Mouse (Mus musculus) kidney, postnatal 0 days (tissue): ENCODE data around the gene Nfix. TPM values are rescaled to one million over a fixed set of nuclear protein-coding genes. Genes with fewer than 3 reads are reported as not detected.

Experiments used
- ATAC-seq: fragments of 200-750 bp; cut with Nextera tagmentation; replicated peaks from 2 replicates; pipeline ENCODE4 v1.8.0; 2017; ENCODE audit warnings: low read depth, moderate number of reproducible peaks, moderate TSS enrichment, moderate library complexity; ENCODE audit not compliant: low FRiP score
- DNase-seq: peaks from one replicate; pipeline ENCODE4 v3.0.0-alpha.2; 2016; ENCODE audit warnings: low spot score
- H3K27ac ChIP-seq: fragments of 300-500 bp; sonication (generic); 2 replicates; pipeline ENCODE4 v1.5.1; 2014; ENCODE audit warnings: mild to moderate bottlenecking
- H3K27me3 ChIP-seq: fragments of 300-500 bp; sonication (generic); 2 replicates; pipeline ENCODE4 v1.6.1; 2014; ENCODE audit warnings: low read length, mixed read lengths; ENCODE audit not compliant: insufficient read depth
- H3K36me3 ChIP-seq: fragments of 300-500 bp; sonication (generic); 2 replicates; pipeline ENCODE4 v1.6.1; 2014; ENCODE audit warnings: low read length, mixed read lengths; ENCODE audit not compliant: insufficient read depth
- H3K4me1 ChIP-seq: fragments of 300-500 bp; sonication (generic); replicated peaks from 2 replicates; pipeline ENCODE4 v1.6.1; 2014; ENCODE audit warnings: antibody characterized with exemption, low read length, mixed read lengths; ENCODE audit not compliant: insufficient read depth
- H3K4me2 ChIP-seq: fragments of 300-500 bp; sonication (generic); 2 replicates; pipeline ENCODE4 v1.6.1; 2014; ENCODE audit warnings: mild to moderate bottlenecking, low read length, moderate library complexity, mixed read lengths
- H3K4me3 ChIP-seq: fragments of 300-500 bp; sonication (generic); replicated peaks from 2 replicates; pipeline ENCODE4 v1.5.1; 2014; ENCODE audit warnings: low read depth, low read length
- H3K9ac ChIP-seq: fragments of 300-500 bp; sonication (generic); 2 replicates; pipeline ENCODE4 v1.6.1; 2014; ENCODE audit warnings: low read depth, low read length
- H3K9me3 ChIP-seq: fragments of 300-500 bp; sonication (generic); replicated peaks from 2 replicates; pipeline ENCODE4 v1.6.1; 2016; ENCODE audit warnings: low read length, inconsistent platforms, mixed read lengths
- CTCF ChIP-seq: IDR thresholded peaks from 2 replicates; pipeline ENCODE4 v1.5.1; 2016; ENCODE audit warnings: antibody characterized with exemption, low read depth, mild to moderate bottlenecking, moderate library complexity
- WGBS: fragments of 180-500 bp; shearing (Covaris S2); extraction: QIAGEN DNeasy Blood & Tissue Kit; methylation state at CpG from one replicate; pipeline ENCODE4 v1.1.7; 2014; 5-methylcytosine and 5-hydroxymethylcytosine counted together
- polyA plus RNA-seq: library from polyadenylated mRNA; unstranded; fragments of >200 nt; fragmentation: Nextera tagmentation; extraction: Ambion mirVana; gene quantifications from 2 replicates; pipeline ENCODE4 v1.2.1, GENCODE M21; 2015

Gene Nfix
- polyA plus RNA-seq, 1 experiment from 2014 or later, result 21.1 TPM

- H3K4me2 ChIP-seq, result no peak overlapping the region
- H3K27me3 ChIP-seq, result peaks cover 17% of the 10 kb centered on the region
- no peak for ATAC-seq
- no peaks in the 10 kb centered on the region for H3K9me3 ChIP-seq
- H3K4me1 ChIP-seq, result peaks cover 19% of the 10 kb centered on the region
- no peak for TF ChIP-seq CTCF
- WGBS, result 90% methylated on average over 14 of the region's 14 CpGs
- no peaks in the 10 kb centered on the region for H3K36me3 ChIP-seq
- no peak for DNase-seq
- no peak overlapping the region for H3K9ac ChIP-seq
- no peak overlapping the region for H3K4me3 ChIP-seq
- no peak overlapping the region for H3K27ac ChIP-seq
Observed at GRCm38 (mm10) chr8:84768343-84769095, 31.6 kb downstream of the Nfix start.

GRCm38 (mm10) chr8:84767221-84767620 lies 32.9 kb downstream of the Nfix start:
- DNase-seq (no peak), ATAC-seq (no peak)
- Histone ChIP-seq H3K4me2 (no peak overlapping the region), H3K4me3 (no peak overlapping the region), H3K9ac (no peak overlapping the region), H3K27me3 (peaks cover 7% of the 10 kb centered on the region; the same call in 1 of the 2 replicates), H3K36me3 (no peaks in the 10 kb centered on the region), H3K4me1 (peaks cover 15% of the 10 kb centered on the region), H3K27ac (no peak overlapping the region), H3K9me3 (no peaks in the 10 kb centered on the region)
- TF ChIP-seq CTCF, result no peak
- WGBS, result 84% methylated on average over 10 of the region's 10 CpGs

GRCm38 (mm10) chr8:84766422-84766821 lies 33.7 kb downstream of the Nfix start:
- ATAC-seq, result no peak
- Histone ChIP-seq H3K27ac (no peak overlapping the region), H3K27me3 (0 out of 2 replicates have a peak, but pooled peaks cover 4% of the 10 kb centered on the region), H3K36me3 (no peaks in the 10 kb centered on the region), H3K9ac (no peak overlapping the region), H3K9me3 (no peaks in the 10 kb centered on the region), H3K4me3 (no peak overlapping the region), H3K4me2 (no peak overlapping the region), H3K4me1 (peaks cover 13% of the 10 kb centered on the region)
- TF ChIP-seq CTCF, result no peak
- no peak for DNase-seq
- WGBS, result 63% methylated on average over 9 of the region's 9 CpGs

- ATAC-seq, result no peak
- Histone ChIP-seq H3K4me2 (no peak overlapping the region), H3K36me3 (no peaks in the 10 kb centered on the region), H3K9ac (no peak overlapping the region), H3K4me1 (peaks cover 5% of the 10 kb centered on the region; the same call in 1 of the 2 replicates), H3K9me3 (no peaks in the 10 kb centered on the region), H3K27ac (no peak overlapping the region), H3K27me3 (no peaks in the 10 kb centered on the region), H3K4me3 (no peak overlapping the region)
- no peak for DNase-seq
- no peak for TF ChIP-seq CTCF
- 26% methylated on average over 10 of the region's 10 CpGs for WGBS
Observed at GRCm38 (mm10) chr8:84765629-84766028, 34.5 kb downstream of the Nfix start.

- no peak for TF ChIP-seq CTCF
- Histone ChIP-seq H3K4me1 (peaks cover 4% of the 10 kb centered on the region; the same call in 1 of the 2 replicates), H3K27me3 (no peaks in the 10 kb centered on the region), H3K4me3 (no peak overlapping the region), H3K36me3 (no peaks in the 10 kb centered on the region), H3K27ac (no peak overlapping the region), H3K9ac (no peak overlapping the region), H3K4me2 (no peak overlapping the region), H3K9me3 (no peaks in the 10 kb centered on the region)
- no peak for ATAC-seq
- no peak for DNase-seq
- WGBS, result 85% methylated on average over 17 of the region's 17 CpGs
Observed at GRCm38 (mm10) chr8:84764870-84765495, 35.2 kb downstream of the Nfix start.

- H3K9ac ChIP-seq, result no peak overlapping the region
- 55% methylated on average over 4 of the region's 4 CpGs for WGBS
- no peak overlapping the region for H3K4me3 ChIP-seq
- no peaks in the 10 kb centered on the region for H3K9me3 ChIP-seq
- H3K36me3 ChIP-seq, result no peaks in the 10 kb centered on the region
- no peak overlapping the region for H3K4me2 ChIP-seq
- H3K4me1 ChIP-seq, result peaks cover 4% of the 10 kb centered on the region; the same call in 1 of the 2 replicates
- ATAC-seq (no peak), DNase-seq (no peak)
- H3K27ac ChIP-seq, result no peak overlapping the region
- no peaks in the 10 kb centered on the region for H3K27me3 ChIP-seq
- no peak for TF ChIP-seq CTCF
Observed at GRCm38 (mm10) chr8:84764100-84764499, 36.0 kb downstream of the Nfix start.
